Mouse (Mus musculus) lung, postnatal 0 days (tissue): ENCODE measurements around the gene Tbc1d10a.

Experiments used
- CTCF ChIP-seq: IDR thresholded peaks from 2 replicates; pipeline ENCODE4 v1.5.1; 2016; ENCODE audit warnings: antibody characterized with exemption, mild to moderate bottlenecking
- EP300 ChIP-seq: IDR thresholded peaks from 2 replicates; pipeline ENCODE4 v1.6.1; 2016; ENCODE audit warnings: antibody characterized with exemption, mild to moderate bottlenecking, control low read depth

DNA sequence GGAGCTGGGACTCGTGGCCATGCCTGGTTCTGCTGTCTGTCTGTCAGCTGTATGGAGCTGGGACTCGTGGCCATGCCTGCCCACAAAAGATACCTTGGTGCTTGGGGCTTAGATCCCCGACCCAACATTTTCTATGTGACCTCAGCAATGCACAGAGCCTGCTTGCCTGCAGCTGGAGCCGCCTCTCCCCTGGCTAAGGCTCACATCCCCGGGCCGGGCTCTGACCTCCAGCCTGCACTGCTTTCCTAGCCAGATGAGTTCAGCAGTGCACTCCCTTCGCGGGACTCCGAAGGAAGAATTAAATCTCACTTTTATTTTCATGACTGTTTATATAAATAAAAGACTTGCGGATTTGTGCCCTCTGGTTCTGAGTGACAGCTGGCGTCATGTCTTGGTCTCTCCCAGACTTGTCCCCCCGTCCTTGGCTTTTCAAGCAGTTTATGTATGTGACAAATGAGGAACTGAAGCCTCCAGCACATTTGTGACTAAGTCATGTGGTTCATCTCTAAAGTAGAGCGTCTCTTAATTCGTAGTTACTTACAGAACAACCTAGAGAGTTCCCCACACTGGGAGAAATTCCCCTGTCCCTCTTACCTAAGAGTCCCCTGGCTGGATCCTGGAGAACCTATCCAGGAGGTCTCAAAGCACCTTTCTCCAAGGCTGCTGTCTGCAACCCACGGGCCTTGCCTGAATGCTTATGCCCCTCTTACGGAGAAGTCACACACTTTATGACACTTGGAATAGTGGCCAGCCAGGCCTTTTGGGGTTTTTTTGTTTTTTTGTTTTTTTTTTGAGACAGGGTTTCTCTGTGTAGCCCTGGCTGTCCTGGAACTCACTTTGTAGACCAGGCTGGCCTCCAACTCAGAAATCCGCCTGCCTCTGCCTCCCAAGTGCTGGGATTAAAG, 35.7 kb downstream of the Tbc1d10a start:
- TF ChIP-seq CTCF (no peak), EP300 (no peak)
